Mouse (Mus musculus) kidney, postnatal 4 days (tissue): ENCODE measurements at regions not wholly inside any gene's neighbourhood (a gene's known extent, or its start where the extent isn't known, plus 50 kb on each side); places are given as distances from the start of the nearest gene placed in this dataset.

Experiments
- DNase-seq, 2 experiments: peaks; one replicate each; pipeline ENCODE4 v3.0.0; 2021; ENCODE audit warnings: mixed read lengths in 2 of 2

- DNase-seq: peak in 1 of 2 experiments; percentile 8
Measured at GRCm38 (mm10) chr4:152833411-152834310, 356.0 kb upstream of the Kcnab2 start.

- DNase-seq: no peak
Measured at GRCm38 (mm10) chr4:152832757-152833363, 355.2 kb upstream of the Kcnab2 start.

- no peak for DNase-seq
Measured at GRCm38 (mm10) chr4:152825185-152825584, 347.5 kb upstream of the Kcnab2 start.

- peak; percentile 35 to 44 for DNase-seq
Measured at GRCm38 (mm10) chr4:152816139-152816757, 338.6 kb upstream of the Kcnab2 start.

- DNase-seq: no peak
Measured at GRCm38 (mm10) chr4:152806611-152807010, 328.9 kb upstream of the Kcnab2 start.

- DNase-seq: peak; percentile 93 to 94
Measured at GRCm38 (mm10) chr4:152799392-152799791, 321.7 kb upstream of the Kcnab2 start.

- DNase-seq: no peak
Measured at GRCm38 (mm10) chr4:152788431-152788830, 310.8 kb upstream of the Kcnab2 start.

GRCm38 (mm10) chr4:152784972-152785371, 307.3 kb upstream of the Kcnab2 start:
- DNase-seq: no peak

GRCm38 (mm10) chr4:152779526-152779925, 301.9 kb upstream of the Kcnab2 start:
- no peak for DNase-seq

- no peak for DNase-seq
Measured at GRCm38 (mm10) chr4:152775801-152776200, 298.1 kb upstream of the Kcnab2 start.

GRCm38 (mm10) chr4:152771386-152771785, 293.7 kb upstream of the Kcnab2 start:
- DNase-seq: no peak

- DNase-seq: no peak
Measured at GRCm38 (mm10) chr4:152767372-152767771, 289.7 kb upstream of the Kcnab2 start.

- no peak for DNase-seq
Measured at GRCm38 (mm10) chr4:152763116-152763515, 285.4 kb upstream of the Kcnab2 start.

GRCm38 (mm10) chr4:152762576-152762975, 284.9 kb upstream of the Kcnab2 start:
- no peak for DNase-seq

- DNase-seq: no peak
Measured at GRCm38 (mm10) chr4:152757191-152757590, 279.5 kb upstream of the Kcnab2 start.

- no peak for DNase-seq
Measured at GRCm38 (mm10) chr4:152756535-152756934, 278.9 kb upstream of the Kcnab2 start.

- DNase-seq: no peak
Measured at GRCm38 (mm10) chr4:152755756-152756155, 278.1 kb upstream of the Kcnab2 start.

- DNase-seq: no peak
Measured at GRCm38 (mm10) chr4:152744366-152744765, 266.7 kb upstream of the Kcnab2 start.

- no peak for DNase-seq
Measured at GRCm38 (mm10) chr4:152733017-152733416, 255.3 kb upstream of the Kcnab2 start.

GRCm38 (mm10) chr4:152731988-152732387, 254.3 kb upstream of the Kcnab2 start:
- DNase-seq: peak in 1 of 2 experiments; percentile 31

- DNase-seq: no peak
Measured at GRCm38 (mm10) chr4:152731082-152731720, 253.5 kb upstream of the Kcnab2 start.

- DNase-seq: no peak
Measured at GRCm38 (mm10) chr4:152729421-152729820, 251.8 kb upstream of the Kcnab2 start.

- no peak for DNase-seq
Measured at GRCm38 (mm10) chr4:152725881-152726280, 248.2 kb upstream of the Kcnab2 start.
